Mouse (Mus musculus) stomach, postnatal 0 days (tissue): ENCODE data around the gene Kif28.

Experiments used
- CTCF ChIP-seq: IDR thresholded peaks from 2 replicates; pipeline ENCODE4 v1.5.1; 2016; ENCODE audit warnings: antibody characterized with exemption, low read depth, mild to moderate bottlenecking, moderate library complexity
- EP300 ChIP-seq: optimal IDR thresholded peaks from 2 replicates; pipeline ENCODE3; 2016; ENCODE audit warnings: antibody characterized with exemption

DNA sequence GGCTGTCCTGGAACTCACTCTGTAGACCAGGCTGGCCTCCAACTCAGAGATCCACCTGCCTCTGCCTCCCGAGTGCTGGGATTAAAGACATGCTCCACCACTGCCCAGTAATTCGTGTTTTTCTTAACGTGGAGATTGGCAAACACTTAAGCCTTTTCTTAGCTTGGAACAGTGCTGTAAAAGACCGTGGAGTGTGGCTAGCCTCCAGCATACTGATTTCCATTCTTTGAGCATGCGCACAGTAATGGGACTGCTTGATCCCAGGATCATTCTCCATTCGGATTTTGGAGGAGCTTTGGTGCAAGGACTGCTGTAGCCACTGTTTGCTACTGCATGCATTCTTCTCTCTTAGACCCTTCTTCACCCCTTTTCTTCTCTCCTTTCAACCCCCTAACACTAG, 55.6 kb downstream of the Kif28 start:
- TF ChIP-seq CTCF (no peak), EP300 (no peak)
